Mouse (Mus musculus): ENCODE results near the gene Slc30a1. TPM values are rescaled to one million over a fixed set of nuclear protein-coding genes. Genes with fewer than 3 reads are reported as not detected.

Gene Slc30a1
- total RNA-seq, 2 experiments from 2014 or later, result 34.3 to 40.5 TPM

DNA sequence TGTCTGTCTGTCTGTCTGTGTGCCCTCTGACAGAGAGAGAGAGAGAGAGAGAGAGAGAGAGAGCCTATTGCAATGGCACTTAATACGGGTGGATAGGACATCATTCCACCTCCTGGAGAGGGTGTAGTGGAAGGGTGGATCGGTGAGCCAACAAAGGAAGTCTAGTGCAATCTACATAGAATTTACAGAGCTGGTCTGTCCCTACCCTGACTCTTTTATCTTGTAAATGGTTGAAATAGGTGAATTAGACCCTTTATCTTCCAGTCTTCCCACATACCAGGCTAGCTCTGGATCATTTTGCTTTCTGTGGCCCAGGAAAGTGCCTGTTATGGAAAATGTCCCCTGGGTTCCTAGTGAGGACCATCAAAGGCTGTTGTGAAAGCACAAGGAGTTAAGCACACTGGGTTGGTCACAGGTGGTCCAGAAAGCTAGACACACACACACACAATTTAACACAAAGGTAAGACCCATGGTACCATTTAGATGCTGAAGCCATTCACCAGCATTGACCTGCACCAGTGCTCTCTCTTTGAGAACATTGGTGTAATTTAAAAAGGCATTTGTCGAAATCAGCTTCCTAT is 24.0 kb downstream of the Slc30a1 start:
- intact Hi-C loops (cut with DNase I), result no loop called here
- no peak for DNase-seq (ENCODE audit: low spot score in 2 of 2)

- DNase-seq (ENCODE audit: low spot score in 2 of 2), result no peak
- intact Hi-C loops (cut with DNase I), result no loop called here
Observed at GRCm38 (mm10) chr1:191932286-191932985, 25.9 kb downstream of the Slc30a1 start.

- DNase-seq (ENCODE audit: low spot score in 2 of 2), result no peak
- intact Hi-C loops (cut with DNase I), result no loop called here
Observed at GRCm38 (mm10) chr1:191932986-191933632, 26.5 kb downstream of the Slc30a1 start.

GRCm38 (mm10) chr1:191943638-191944037 is 37.1 kb downstream of the Slc30a1 start:
- DNase-seq (ENCODE audit: low spot score in 2 of 2), result no peak
- intact Hi-C loops (cut with DNase I), result no loop called here

- DNase-seq (ENCODE audit: low spot score in 2 of 2), result no peak
- intact Hi-C loops (cut with DNase I), result no loop called here
Observed at GRCm38 (mm10) chr1:191945341-191945740, 38.8 kb downstream of the Slc30a1 start.

DNA sequence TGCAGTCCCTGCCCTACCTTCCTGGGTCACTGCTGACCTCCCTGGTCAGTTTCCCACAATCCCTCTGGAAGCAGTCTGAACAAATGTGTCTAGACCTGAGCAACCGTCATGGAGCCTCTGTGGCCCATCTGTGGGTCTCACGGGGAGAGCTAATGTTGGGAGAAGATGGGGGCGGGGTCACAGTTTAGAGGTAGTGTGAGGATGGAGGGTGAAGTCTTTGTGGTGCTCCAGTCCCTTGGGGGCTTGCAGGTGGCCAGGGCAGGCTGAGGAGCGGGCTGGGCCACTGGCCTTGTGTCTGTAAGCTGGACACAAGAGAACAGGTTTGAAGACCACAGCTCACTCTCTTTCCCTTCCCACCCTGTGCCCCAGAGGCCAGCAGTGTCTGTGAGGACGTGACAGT is 39.2 kb downstream of the Slc30a1 start:
- no peak for DNase-seq (ENCODE audit: low spot score in 2 of 2)
- intact Hi-C loops (cut with DNase I), result no loop called here

DNA sequence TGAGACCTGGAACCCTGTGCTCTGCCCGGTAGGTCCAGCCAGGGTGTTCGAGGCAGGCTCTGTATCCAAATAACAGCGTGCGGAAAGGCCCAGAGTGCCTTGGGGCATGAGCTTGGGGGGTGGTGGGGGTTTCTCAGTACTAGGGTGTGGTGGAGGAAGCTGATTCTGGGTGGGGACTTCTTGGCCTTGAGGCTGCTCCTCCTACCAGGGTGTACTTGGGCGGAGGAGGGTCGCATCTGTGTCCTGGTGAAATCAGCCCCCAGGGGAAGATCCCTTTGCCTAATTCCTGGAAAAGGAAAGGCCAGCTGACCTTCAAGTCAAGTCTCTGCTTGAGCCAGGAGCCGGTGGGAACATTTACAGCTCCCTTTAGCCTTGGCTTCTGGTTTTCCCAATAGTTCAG is 39.7 kb downstream of the Slc30a1 start:
- no peak for DNase-seq (ENCODE audit: low spot score in 2 of 2)
- intact Hi-C loops (cut with DNase I), result no loop called here

DNA sequence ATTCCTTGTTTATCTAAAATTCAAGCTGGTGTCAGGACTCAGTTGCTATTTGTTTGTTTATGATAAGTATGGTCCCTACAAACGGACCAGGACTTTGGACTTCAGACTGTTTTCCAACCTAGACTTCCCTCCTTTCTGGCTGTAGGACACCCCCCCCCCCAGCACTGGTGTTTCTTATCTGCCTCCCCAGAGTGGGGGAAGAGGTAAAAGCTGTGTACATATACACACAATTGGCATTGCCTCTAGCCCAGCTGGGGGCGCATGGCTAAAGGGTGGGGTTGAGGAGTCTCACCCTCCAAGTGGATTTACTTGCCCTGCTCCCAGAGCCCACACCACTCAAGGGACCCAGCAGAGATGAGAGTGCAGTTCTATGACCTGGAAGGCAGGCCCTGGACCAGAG is 40.3 kb downstream of the Slc30a1 start:
- intact Hi-C loops (cut with DNase I), result no loop called here
- no peak for DNase-seq (ENCODE audit: low spot score in 2 of 2)

- no peak for DNase-seq (ENCODE audit: low spot score in 2 of 2)
- intact Hi-C loops (cut with DNase I), result no loop called here
Observed at GRCm38 (mm10) chr1:191947796-191948195, 41.2 kb downstream of the Slc30a1 start.

- DNase-seq (ENCODE audit: low spot score in 2 of 2), result no peak
- intact Hi-C loops (cut with DNase I), result no loop called here
Observed at GRCm38 (mm10) chr1:191948600-191948999, 42.0 kb downstream of the Slc30a1 start.

DNA sequence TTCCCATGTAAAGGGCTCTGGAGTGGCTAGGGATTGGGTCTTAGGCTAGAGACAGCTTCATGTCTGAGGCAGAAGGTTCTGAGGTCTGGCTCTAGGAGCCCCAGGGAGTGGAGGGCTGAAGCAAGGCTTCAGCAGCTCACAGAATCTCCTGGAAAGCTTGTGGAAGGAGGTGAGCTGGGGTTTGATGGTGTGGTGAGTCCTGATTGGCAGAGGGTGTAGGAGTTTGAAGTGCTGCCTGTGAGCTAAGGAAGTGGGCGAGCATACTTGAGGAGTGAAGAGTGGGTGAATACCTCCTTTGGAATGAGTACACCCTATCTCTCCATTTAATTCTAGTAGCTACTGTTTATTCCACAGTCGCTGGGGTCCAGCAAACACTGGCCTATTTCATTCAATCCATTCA is 44.0 kb downstream of the Slc30a1 start:
- intact Hi-C loops (cut with DNase I), result no loop called here
- peak; percentile 31 for DNase-seq (ENCODE audit: low spot score in 2 of 2)

- intact Hi-C loops (cut with DNase I), result no loop called here
- DNase-seq (ENCODE audit: low spot score in 2 of 2), result peak; percentile 75 to 78
Observed at GRCm38 (mm10) chr1:191952733-191953335, 46.3 kb downstream of the Slc30a1 start.

DNA sequence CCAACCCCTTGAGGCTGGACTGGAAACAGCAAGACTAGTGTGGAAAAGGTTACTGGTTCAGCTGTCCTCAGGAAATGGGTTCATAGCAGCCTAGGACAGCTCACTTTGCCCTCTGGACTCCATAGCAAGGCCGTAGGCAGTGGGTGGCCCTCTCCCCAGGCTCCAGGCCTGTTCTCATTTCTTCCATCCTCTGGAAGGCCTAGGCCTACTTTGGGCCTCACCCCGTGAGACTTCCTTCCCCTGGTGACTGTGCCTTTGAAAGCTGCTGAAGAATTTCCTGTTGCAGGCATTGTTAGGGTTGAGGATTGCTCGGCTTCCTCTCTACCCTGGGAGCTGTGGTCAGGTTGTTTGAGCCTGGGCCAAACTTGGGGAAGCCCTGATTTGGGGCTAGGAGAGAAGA is 48.5 kb downstream of the Slc30a1 start:
- no peak for DNase-seq (ENCODE audit: low spot score in 2 of 2)
- intact Hi-C loops (cut with DNase I), result no loop called here

DNA sequence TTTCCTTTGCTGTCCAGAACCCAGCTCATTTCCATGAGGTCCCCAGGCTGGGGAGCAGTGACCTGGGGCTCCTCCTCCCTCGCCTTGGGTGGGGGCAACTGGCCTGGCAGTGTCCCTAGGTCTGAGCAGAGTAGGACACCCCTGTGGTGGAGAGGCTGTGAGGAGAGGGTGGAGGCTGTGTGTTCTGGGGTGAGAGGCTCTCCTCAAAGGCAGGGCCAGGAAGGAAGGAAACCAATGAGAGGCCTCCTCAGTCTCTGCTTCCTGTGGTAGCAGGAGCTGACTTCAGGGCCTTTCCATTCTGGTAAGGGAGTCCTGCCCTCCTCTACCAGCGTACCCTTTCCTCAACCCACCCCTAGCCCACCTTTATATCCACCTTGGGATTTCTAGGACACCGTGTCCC is 49.7 kb downstream of the Slc30a1 start:
- intact Hi-C loops (cut with DNase I), result no loop called here
- no peak for DNase-seq (ENCODE audit: low spot score in 2 of 2)

DNA sequence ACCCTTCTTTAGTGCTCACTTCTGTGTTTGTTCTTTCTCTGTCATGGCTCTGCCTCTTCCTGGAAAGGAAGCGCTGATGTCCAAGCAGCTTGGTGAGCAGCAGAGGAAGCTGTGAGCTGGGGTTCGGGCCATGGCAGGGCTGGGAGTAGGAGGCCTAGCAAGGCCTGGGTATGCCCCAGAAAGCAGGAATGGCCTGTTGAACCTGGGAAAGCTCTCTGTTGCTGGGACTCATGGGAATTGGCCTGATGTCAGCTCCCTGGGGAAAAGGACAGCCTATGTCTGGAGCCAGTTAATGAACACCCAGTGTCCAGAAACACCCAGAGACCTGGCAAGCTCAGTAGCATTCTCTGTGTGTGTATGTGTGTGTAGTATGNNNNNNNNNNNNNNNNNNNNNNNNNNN is 50.3 kb downstream of the Slc30a1 start:
- intact Hi-C loops (cut with DNase I), result no loop called here
- DNase-seq (ENCODE audit: low spot score in 2 of 2), result no peak

DNA sequence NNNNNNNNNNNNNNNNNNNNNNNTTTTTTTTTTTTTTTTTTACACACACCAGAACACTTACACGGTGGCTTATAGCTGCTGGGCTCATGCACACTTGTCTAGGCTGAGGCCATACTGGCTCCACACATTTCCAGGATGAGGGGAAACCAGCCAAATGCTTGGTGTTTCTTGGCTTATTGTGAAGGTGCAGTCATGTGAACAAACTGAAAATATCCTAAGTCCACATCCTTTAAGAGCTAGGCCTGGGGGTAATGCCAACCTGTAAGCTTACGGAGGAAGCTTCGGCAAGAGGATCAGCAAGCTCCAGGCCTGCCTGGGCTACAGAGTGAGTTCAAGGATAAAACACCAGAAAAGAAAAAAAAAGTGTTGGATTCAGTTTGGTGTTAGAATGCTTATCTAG is 50.8 kb downstream of the Slc30a1 start:
- DNase-seq (ENCODE audit: low spot score in 2 of 2), result no peak
- intact Hi-C loops (cut with DNase I), result no loop called here

DNA sequence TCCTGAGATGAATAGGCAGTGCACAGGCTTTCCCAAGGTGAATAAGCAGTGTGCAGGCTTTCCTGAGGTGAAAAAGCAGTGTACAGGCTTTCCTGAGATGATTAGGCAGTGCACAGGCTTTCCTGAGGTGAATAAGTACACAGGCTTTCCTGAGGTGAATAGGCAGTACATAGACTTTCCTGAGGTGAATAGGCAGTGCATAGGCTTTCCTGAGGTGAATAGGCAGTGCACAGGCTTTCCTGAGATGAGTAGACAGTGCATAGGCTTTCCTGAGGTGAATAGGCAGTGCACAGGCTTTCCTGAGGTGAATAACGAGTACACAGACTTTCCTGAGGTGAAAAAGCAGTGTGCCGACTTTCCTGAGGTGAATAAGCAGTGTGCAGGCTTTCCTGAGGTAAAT is 54.4 kb downstream of the Slc30a1 start:
- intact Hi-C loops (cut with DNase I), result no loop called here
- DNase-seq (ENCODE audit: low spot score in 2 of 2), result no peak
